ENCODE assay signal across 25 mouse cellular contexts in the genomic region with DNA sequence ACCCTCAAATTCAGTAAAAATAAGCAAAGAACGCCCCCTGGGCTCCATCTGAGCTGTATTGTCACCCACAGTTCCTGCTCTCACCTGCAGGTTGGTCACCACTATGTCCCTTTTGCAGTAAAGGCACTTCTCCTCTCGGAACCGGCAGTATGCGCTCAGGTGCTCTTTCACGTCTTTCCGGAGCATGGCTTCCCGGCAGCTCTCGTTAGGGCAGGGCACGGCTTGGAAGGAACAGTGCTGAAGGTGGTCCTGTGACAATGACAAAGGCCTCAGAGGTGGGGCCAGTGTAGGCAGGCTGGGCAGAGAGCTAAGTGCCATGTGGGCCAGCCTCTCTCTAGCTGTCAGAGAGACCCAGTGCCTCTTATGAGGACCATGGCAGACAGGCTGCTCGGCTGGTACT.
"Had no signal": no experiment of that assay in that cellular context is flagged by ENCODE, and none has a peak within 500 bp of the region (broad histone marks: within the 10 kb centered on the region; RNA-seq: fewer than 3 reads in every experiment).

No protein-coding gene starts in this region.

- H3K4me3 ChIP-seq: gastrocnemius, adult 2 months; heart, adult 2 months; heart, embryonic 13.5 days; heart, embryonic 15.5 days; hindbrain, embryonic 10.5 days; hindbrain, embryonic 12.5 days; layer of hippocampus, adult 2 months; left cerebral cortex, adult 2 months; limb, embryonic 10.5 days; limb, embryonic 12.5 days had no signal

- H3K4me1 ChIP-seq: limb, embryonic 10.5 days; limb, embryonic 12.5 days had no signal

- H3K4me2 ChIP-seq: heart, embryonic 11.5 days; heart, embryonic 13.5 days; heart, embryonic 15.5 days; hindbrain, embryonic 12.5 days; hindbrain, embryonic 14.5 days; limb, embryonic 12.5 days; liver, embryonic 11.5 days had no signal

- H3K27me3 ChIP-seq: heart, embryonic 13.5 days; heart, embryonic 15.5 days; hindbrain, embryonic 12.5 days; limb, embryonic 12.5 days had no signal

- ATAC-seq: hindbrain, embryonic 16.5 days; intestine, embryonic 16.5 days had no signal

- H3K27ac ChIP-seq: gastrocnemius, adult 2 months; heart, adult 2 months; heart, embryonic 13.5 days; heart, embryonic 15.5 days; hindbrain, embryonic 10.5 days; hindbrain, embryonic 12.5 days; hindbrain, embryonic 14.5 days; layer of hippocampus, adult 2 months; left cerebral cortex, adult 2 months; limb, embryonic 10.5 days; limb, embryonic 12.5 days had no signal

- H3K9me3 ChIP-seq: heart, embryonic 15.5 days; hindbrain, embryonic 12.5 days; limb, embryonic 10.5 days had no signal

- H3K36me3 ChIP-seq: hindbrain, embryonic 10.5 days; hindbrain, embryonic 12.5 days had no signal

- H3K9ac ChIP-seq: heart, embryonic 13.5 days; heart, embryonic 15.5 days; hindbrain, embryonic 12.5 days; hindbrain, embryonic 14.5 days; limb, embryonic 12.5 days had no signal

- DNase-seq: gastrocnemius, adult 2 months; gastrocnemius, postnatal 10 days; gastrocnemius, postnatal 25 days; heart, adult 2 months; heart, postnatal 4 days; kidney, adult 11 months; kidney, adult 2 months; kidney, adult 9 months; kidney, postnatal 10 days; kidney, postnatal 25 days; kidney, postnatal 4 days; liver had no signal
